Mouse (Mus musculus) neural tube, embryonic 15.5 days (tissue): ENCODE measurements around the gene Rdh5. TPM values are rescaled to one million over a fixed set of nuclear protein-coding genes. Genes with fewer than 3 reads are reported as not detected.

ENCODE experiments used
- ATAC-seq: fragments of 200-750 bp; cut with Nextera tagmentation; 2 replicates; pipeline ENCODE4 v1.8.0; 2017; ENCODE audit warnings: mild to moderate bottlenecking, moderate TSS enrichment, moderate library complexity; ENCODE audit not compliant: low FRiP score
- H3K27ac ChIP-seq: fragments of 300-500 bp; sonication (generic); replicated peaks from 2 replicates; pipeline ENCODE4 v1.5.1; 2015; ENCODE audit warnings: mild to moderate bottlenecking, inconsistent platforms
- H3K27me3 ChIP-seq: fragments of 300-500 bp; sonication (generic); replicated peaks from 2 replicates; pipeline ENCODE4 v1.6.1; 2015; ENCODE audit warnings: inconsistent platforms
- H3K36me3 ChIP-seq: fragments of 300-500 bp; sonication (generic); 2 replicates; pipeline ENCODE4 v1.6.1; 2015; ENCODE audit warnings: inconsistent platforms
- H3K4me1 ChIP-seq: fragments of 300-500 bp; sonication (generic); 2 replicates; pipeline ENCODE4 v1.6.1; 2015; ENCODE audit warnings: inconsistent platforms
- H3K4me2 ChIP-seq: fragments of 300-500 bp; sonication (generic); 2 replicates; pipeline ENCODE4 v1.6.1; 2015; ENCODE audit warnings: inconsistent platforms, mild to moderate bottlenecking, moderate library complexity
- H3K4me3 ChIP-seq: fragments of 300-500 bp; sonication (generic); replicated peaks from 2 replicates; pipeline ENCODE4 v1.5.1; 2015; ENCODE audit warnings: mild to moderate bottlenecking, inconsistent platforms
- H3K9ac ChIP-seq: fragments of 300-500 bp; sonication (generic); replicated peaks from 2 replicates; pipeline ENCODE4 v1.6.1; 2015; ENCODE audit warnings: mild to moderate bottlenecking, inconsistent platforms
- H3K9me3 ChIP-seq: fragments of 300-500 bp; sonication (generic); replicated peaks from 2 replicates; pipeline ENCODE4 v1.6.1; 2016; ENCODE audit warnings: inconsistent platforms
- WGBS: fragments of 180-500 bp; shearing (Covaris S2); methylation state at CpG from one replicate; pipeline ENCODE4 v1.1.7; 2015; ENCODE audit warnings: mixed read lengths; 5-methylcytosine and 5-hydroxymethylcytosine counted together
- polyA plus RNA-seq: library from polyadenylated mRNA; unstranded; fragments of >200 nt; fragmentation: Nextera tagmentation; extraction: Ambion mirVana; gene quantifications from 2 replicates; pipeline ENCODE4 v1.2.1, GENCODE M21; 2015

Gene Rdh5
- polyA plus RNA-seq, 1 experiment from 2014 or later = 15.7 TPM

- no peak overlapping the region for H3K27ac ChIP-seq
- WGBS = 75% methylated on average over 1 of the region's 1 CpGs
- H3K27me3 ChIP-seq = peaks cover 7% of the 10 kb centered on the region
- no peak overlapping the region for H3K4me3 ChIP-seq
- no peaks in the 10 kb centered on the region for H3K9me3 ChIP-seq
- H3K4me2 ChIP-seq = no peak overlapping the region
- peaks cover 6% of the 10 kb centered on the region for H3K4me1 ChIP-seq
- no peak overlapping the region for H3K9ac ChIP-seq
- H3K36me3 ChIP-seq = no peaks in the 10 kb centered on the region
- ATAC-seq = no peak
Observed at GRCm38 (mm10) chr10:128901409-128901808, 21.3 kb downstream of the Rdh5 start.

GRCm38 (mm10) chr10:128900698-128901097 lies 22.0 kb downstream of the Rdh5 start, which contains the start of gene Cd63:
Cd63 (plus strand) TSS chr10:128900989.
- no peak within 1 kb of the TSS for H3K4me3 ChIP-seq
- ATAC-seq = no peak
- 90% methylated on average over 3 of the region's 3 CpGs for WGBS
- H3K4me1 ChIP-seq = peaks cover 13% of the 10 kb centered on the region
- H3K27ac ChIP-seq = no peak within 1 kb of the TSS
- H3K36me3 ChIP-seq = no peaks in the 10 kb centered on the region
- no peaks in the 10 kb centered on the region for H3K9me3 ChIP-seq
- H3K9ac ChIP-seq = no peak within 1 kb of the TSS
- H3K27me3 ChIP-seq = peaks cover 14% of the 10 kb centered on the region
- no peak within 1 kb of the TSS for H3K4me2 ChIP-seq

GRCm38 (mm10) chr10:128899759-128900490 lies 22.8 kb downstream of the Rdh5 start:
- no peak overlapping the region for H3K27ac ChIP-seq
- ATAC-seq = no peak

GRCm38 (mm10) chr10:128897501-128897900 lies 25.2 kb downstream of the Rdh5 start:
- 14% methylated on average over 1 of the region's 1 CpGs for WGBS
- ATAC-seq = no peak
- no peak overlapping the region for H3K27ac ChIP-seq

More at GRCm38 (mm10) chr10:128899759-128900490, 22.8 kb downstream of the Rdh5 start:
- Histone ChIP-seq H3K4me3 (no peak overlapping the region), H3K9ac (no peak overlapping the region), H3K9me3 (no peaks in the 10 kb centered on the region), H3K36me3 (no peaks in the 10 kb centered on the region), H3K27me3 (peaks cover 15% of the 10 kb centered on the region), H3K4me1 (peaks cover 19% of the 10 kb centered on the region), H3K4me2 (no peak overlapping the region)
- WGBS = 86% methylated on average over 6 of the region's 6 CpGs

GRCm38 (mm10) chr10:128896807-128897206 lies 25.9 kb downstream of the Rdh5 start:
- Histone ChIP-seq H3K9me3 (no peaks in the 10 kb centered on the region), H3K9ac (no peak overlapping the region), H3K4me3 (no peak overlapping the region), H3K4me1 (peaks cover 30% of the 10 kb centered on the region), H3K27ac (no peak overlapping the region), H3K36me3 (no peaks in the 10 kb centered on the region), H3K4me2 (peak overlapping the region; percentile 43), H3K27me3 (peaks cover 15% of the 10 kb centered on the region)
- whole genome bisulfite sequencing = 55% methylated on average over 1 of the region's 1 CpGs
- no peak for ATAC-seq

More at GRCm38 (mm10) chr10:128897501-128897900, 25.2 kb downstream of the Rdh5 start:
- no peaks in the 10 kb centered on the region for H3K36me3 ChIP-seq
- H3K27me3 ChIP-seq = peaks cover 15% of the 10 kb centered on the region
- H3K4me1 ChIP-seq = peaks cover 27% of the 10 kb centered on the region
- no peak overlapping the region for H3K9ac ChIP-seq
- no peaks in the 10 kb centered on the region for H3K9me3 ChIP-seq
- H3K4me2 ChIP-seq = no peak overlapping the region
- no peak overlapping the region for H3K4me3 ChIP-seq

- Histone ChIP-seq H3K4me2 (peak overlapping the region; percentile 43), H3K4me1 (peaks cover 30% of the 10 kb centered on the region), H3K9ac (0 out of 2 replicates have a peak overlapping the region, but pooled peaks have one; percentile 10), H3K27me3 (peaks cover 15% of the 10 kb centered on the region), H3K4me3 (peak overlapping the region; percentile 16), H3K9me3 (no peaks in the 10 kb centered on the region), H3K27ac (peak overlapping the region; percentile 63), H3K36me3 (no peaks in the 10 kb centered on the region)
- 4% methylated on average over 17 of the region's 17 CpGs for WGBS
- peak; percentile 55; the same call in 1 of the 2 replicates for ATAC-seq
Observed at GRCm38 (mm10) chr10:128895952-128896693, 26.6 kb downstream of the Rdh5 start.

GRCm38 (mm10) chr10:128895437-128895836 lies 27.3 kb downstream of the Rdh5 start:
- Histone ChIP-seq H3K4me3 (peak overlapping the region; percentile 16; the same call in 1 of the 2 replicates), H3K27ac (peak overlapping the region; percentile 49)

GRCm38 (mm10) chr10:128892246-128892645 lies 30.4 kb downstream of the Rdh5 start:
- Histone ChIP-seq H3K4me2 (peak overlapping the region; percentile 84), H3K9me3 (no peaks in the 10 kb centered on the region), H3K9ac (peak overlapping the region; percentile 85), H3K36me3 (peaks cover 9% of the 10 kb centered on the region), H3K27ac (peak overlapping the region; percentile 95), H3K27me3 (peaks cover 15% of the 10 kb centered on the region), H3K4me1 (peaks cover 63% of the 10 kb centered on the region), H3K4me3 (peak overlapping the region; percentile 68)
- WGBS = under 1% methylated on average over 9 of the region's 9 CpGs
- ATAC-seq = peak; percentile 14

More at GRCm38 (mm10) chr10:128895437-128895836, 27.3 kb downstream of the Rdh5 start:
- peaks cover 15% of the 10 kb centered on the region for H3K27me3 ChIP-seq
- peaks cover 35% of the 10 kb centered on the region for H3K4me1 ChIP-seq
- no peak overlapping the region for H3K9ac ChIP-seq
- WGBS = under 1% methylated on average over 9 of the region's 9 CpGs
- peak overlapping the region; percentile 43 for H3K4me2 ChIP-seq
- H3K36me3 ChIP-seq = no peaks in the 10 kb centered on the region
- no peaks in the 10 kb centered on the region for H3K9me3 ChIP-seq
- 0 out of 2 replicates have a peak, but pooled peaks have one; percentile 12 for ATAC-seq

GRCm38 (mm10) chr10:128891296-128892094 lies 31.2 kb downstream of the Rdh5 start, which contains the start of gene Gdf11:
Gdf11 (minus strand) TSS chr10:128891718.
- H3K27ac ChIP-seq = peak within 1 kb of the TSS; percentile 95
- no peaks in the 10 kb centered on the region for H3K9me3 ChIP-seq
- peak within 1 kb of the TSS; percentile 84 for H3K4me2 ChIP-seq
- peaks cover 58% of the 10 kb centered on the region for H3K4me1 ChIP-seq
- H3K4me3 ChIP-seq = peak within 1 kb of the TSS; percentile 68
- peak; percentile 85 for ATAC-seq
- peaks cover 9% of the 10 kb centered on the region for H3K27me3 ChIP-seq
- under 1% methylated on average over 52 of the region's 89 CpGs for WGBS
- peak within 1 kb of the TSS; percentile 85 for H3K9ac ChIP-seq
- H3K36me3 ChIP-seq = peaks cover 10% of the 10 kb centered on the region

GRCm38 (mm10) chr10:128890383-128891295 lies 32.0 kb downstream of the Rdh5 start:
- Histone ChIP-seq H3K4me2 (peak overlapping the region; percentile 84), H3K9me3 (no peaks in the 10 kb centered on the region), H3K4me1 (peaks cover 50% of the 10 kb centered on the region), H3K27ac (peak overlapping the region; percentile 95), H3K36me3 (peaks cover 17% of the 10 kb centered on the region), H3K27me3 (0 out of 2 replicates have a peak, but pooled peaks cover under 1% of the 10 kb centered on the region), H3K9ac (peak overlapping the region; percentile 85), H3K4me3 (peak overlapping the region; percentile 68)
- ATAC-seq = peak; percentile 29
- under 1% methylated on average over 40 of the region's 40 CpGs for WGBS
